Mouse (Mus musculus) liver, embryonic 14.5 days (tissue): ENCODE data around the gene Tgfb1.

ENCODE experiments used
- CTCF ChIP-seq: IDR thresholded peaks from 2 replicates; pipeline ENCODE4 v1.5.1; 2016; ENCODE audit warnings: antibody characterized with exemption, low read depth, control low read depth
- EP300 ChIP-seq: IDR thresholded peaks from 2 replicates; pipeline ENCODE4 v1.6.1; 2016; ENCODE audit warnings: antibody characterized with exemption, low read depth

DNA sequence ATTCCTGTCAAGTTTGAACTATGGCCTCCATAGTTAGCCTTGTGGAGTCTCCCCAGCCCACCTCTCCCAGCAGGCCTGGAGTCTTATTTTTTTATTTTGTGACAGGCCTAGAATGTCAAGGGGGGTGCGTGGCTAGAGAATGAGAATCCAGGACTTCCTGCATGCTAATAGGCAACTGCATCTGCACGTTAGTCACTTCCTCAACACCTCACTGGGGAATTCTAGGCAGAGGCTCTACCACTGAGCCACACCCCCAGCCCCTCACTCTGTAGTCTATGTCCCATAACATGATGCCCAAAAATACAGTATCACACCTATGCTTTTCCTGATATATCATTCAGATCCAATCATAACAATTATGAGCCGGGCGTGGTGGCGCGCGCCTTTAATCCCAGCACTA, 9.8 kb upstream of the Tgfb1 start:
- TF ChIP-seq CTCF (no peak), EP300 (no peak)
